Mouse (Mus musculus) CD8-positive naive resting alpha-beta T cell, adult 2 months (primary cell): ENCODE measurements around the gene Nlgn2.
"Not testable (repeated sequence)": the region's sequence is repeated elsewhere in the genome, so short reads cannot be mapped to it uniquely, and the experiment has no call there.

Experiments
- DNase-seq, 2 experiments: peaks; one replicate each; pipeline ENCODE4 v3.0.0; 2022; ENCODE audit warnings: low read depth in 2 of 2, low spot score in 2 of 2

Gene Nlgn2

GRCm38 (mm10) chr11:69864138-69864860 lies 26.7 kb upstream of the Nlgn2 start:
- no peak for DNase-seq

- not testable (repeated sequence) for DNase-seq
These were observed 26.1 kb upstream of the Nlgn2 start for GRCm38 (mm10) chr11:69863729-69864128.

- DNase-seq, result no peak
These were observed 20.8 kb upstream of the Nlgn2 start, which contains the start of gene Tnk1 for GRCm38 (mm10) chr11:69858113-69858998. Gene Tnk1, minus strand, starts transcription at chr11:69858730.

GRCm38 (mm10) chr11:69855347-69855746 lies 17.8 kb upstream of the Nlgn2 start:
- DNase-seq, result no peak

GRCm38 (mm10) chr11:69854680-69855079 lies 17.1 kb upstream of the Nlgn2 start:
- DNase-seq, result no peak

- no peak for DNase-seq
These were observed 16.4 kb upstream of the Nlgn2 start for GRCm38 (mm10) chr11:69853994-69854393.

GRCm38 (mm10) chr11:69850754-69851153 lies 13.2 kb upstream of the Nlgn2 start:
- DNase-seq, result no peak

GRCm38 (mm10) chr11:69849884-69850283 lies 12.3 kb upstream of the Nlgn2 start:
- DNase-seq, result no peak

GRCm38 (mm10) chr11:69849128-69849527 lies 11.5 kb upstream of the Nlgn2 start:
- DNase-seq, result no peak

GRCm38 (mm10) chr11:69848021-69848420 lies 10.4 kb upstream of the Nlgn2 start:
- no peak for DNase-seq

GRCm38 (mm10) chr11:69846738-69847688 lies 9.4 kb upstream of the Nlgn2 start:
- DNase-seq, result no peak

GRCm38 (mm10) chr11:69846198-69846680 lies 8.7 kb upstream of the Nlgn2 start, which contains the start of gene Plscr3:
Gene Plscr3, plus strand, starts transcription at chr11:69846376.
- DNase-seq, result peak; percentile 72 to 87

- no peak for DNase-seq
These were observed 1.1 kb upstream of the Nlgn2 start for GRCm38 (mm10) chr11:69838714-69839104.

GRCm38 (mm10) chr11:69837952-69838713 lies 549 bp upstream of the Nlgn2 start, which contains the start of gene Tmem256:
Gene Tmem256, plus strand, starts transcription at chr11:69838514.
- peak; percentile 76 to 85 for DNase-seq

GRCm38 (mm10) chr11:69836703-69837576 lies 644 bp downstream of the Nlgn2 start:
- no peak for DNase-seq

- no peak for DNase-seq
These were observed 1.6 kb downstream of the Nlgn2 start for GRCm38 (mm10) chr11:69835966-69836335.

- DNase-seq, result no peak
These were observed 2.1 kb downstream of the Nlgn2 start for GRCm38 (mm10) chr11:69835326-69835965.

GRCm38 (mm10) chr11:69834001-69834549 lies 3.5 kb downstream of the Nlgn2 start:
- DNase-seq, result peak; percentile 30 to 38
